Mouse (Mus musculus) liver, postnatal 0 days (tissue): ENCODE measurements around the gene Sept1.

Experiments used
- CTCF ChIP-seq: sonication (generic); IDR thresholded peaks from 2 replicates; pipeline ENCODE4 v1.5.1; 2016; ENCODE audit warnings: antibody characterized with exemption, low read depth
- EP300 ChIP-seq: IDR thresholded peaks from 2 replicates; pipeline ENCODE4 v1.6.1; 2016; ENCODE audit warnings: antibody characterized with exemption, low read depth, mild to moderate bottlenecking

DNA sequence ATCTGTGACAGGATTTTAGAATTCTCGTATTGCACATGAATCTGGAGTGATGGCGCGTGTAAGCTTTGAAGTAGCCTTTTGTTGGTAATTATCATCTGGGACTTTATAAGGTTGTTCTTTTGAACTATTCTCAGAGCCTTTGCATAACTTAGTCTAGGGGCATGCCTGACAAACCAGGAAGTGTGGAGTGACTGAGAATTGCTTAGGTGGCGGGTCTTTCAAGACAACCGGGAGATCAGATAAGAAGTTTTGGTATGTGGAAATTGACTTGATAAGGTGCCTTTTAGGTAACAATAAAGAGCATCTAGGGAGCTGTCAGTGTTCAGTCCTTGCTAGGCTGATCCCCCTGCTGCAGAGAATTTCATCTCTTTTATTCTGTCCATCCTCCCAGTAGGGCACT is 66.4 kb downstream of the Sept1 start:
- TF ChIP-seq CTCF, result no peak
- TF ChIP-seq EP300, result no peak
